Mouse (Mus musculus) lung, adult 2 months (tissue): ENCODE results near the gene Rtkn.

Experiments used
- CTCF ChIP-seq: fragments of 200-500 bp; IDR thresholded peaks from 2 replicates; pipeline ENCODE4 v1.5.1; 2011; ENCODE audit warnings: mild to moderate bottlenecking, low read length, control low read depth; ENCODE audit not compliant: insufficient read depth
- POLR2A ChIP-seq: fragments of 200-500 bp; IDR thresholded peaks from 2 replicates; pipeline ENCODE4 v1.6.1; 2011; ENCODE audit warnings: low read depth, mild to moderate bottlenecking, control low read depth, low read length, borderline replicate concordance; ENCODE audit errors: extremely low read depth

- TF ChIP-seq POLR2A (peak; percentile 75; the same call in 1 of the 2 replicates), CTCF (no peak)
Observed at GRCm38 (mm10) chr6:83120930-83121862, 14.1 kb upstream of the Rtkn start, which contains the start of gene Wbp1.
